Mouse (Mus musculus) heart, embryonic 15.5 days (tissue): ENCODE measurements around the gene Mrps18a. TPM values are rescaled to one million over a fixed set of nuclear protein-coding genes. Genes with fewer than 3 reads are reported as not detected.

Source experiments
- ATAC-seq: fragments of 200-750 bp; cut with Nextera tagmentation; replicated peaks from 2 replicates; pipeline ENCODE4 v1.8.0; 2017; ENCODE audit warnings: low read depth, moderate TSS enrichment; ENCODE audit not compliant: insufficient number of reproducible peaks, insufficient read depth, low FRiP score
- H3K27ac ChIP-seq: fragments of 300-500 bp; sonication (generic); 2 replicates; pipeline ENCODE4 v1.5.1; 2015; ENCODE audit warnings: mild to moderate bottlenecking, inconsistent platforms
- H3K27me3 ChIP-seq: fragments of 300-500 bp; sonication (generic); 2 replicates; pipeline ENCODE4 v1.6.1; 2015; ENCODE audit warnings: inconsistent platforms
- H3K36me3 ChIP-seq: fragments of 300-500 bp; sonication (generic); 2 replicates; pipeline ENCODE4 v1.6.1; 2015; ENCODE audit warnings: mild to moderate bottlenecking, inconsistent platforms
- H3K4me1 ChIP-seq: fragments of 300-500 bp; sonication (generic); replicated peaks from 2 replicates; pipeline ENCODE4 v1.6.1; 2015; ENCODE audit warnings: inconsistent platforms
- H3K4me2 ChIP-seq: fragments of 300-500 bp; sonication (generic); 2 replicates; pipeline ENCODE4 v1.6.1; 2015; ENCODE audit warnings: inconsistent platforms, mild to moderate bottlenecking, moderate library complexity
- H3K4me3 ChIP-seq: fragments of 300-500 bp; sonication (generic); 2 replicates; pipeline ENCODE4 v1.5.1; 2015; ENCODE audit warnings: mild to moderate bottlenecking, inconsistent platforms
- H3K9ac ChIP-seq: fragments of 300-500 bp; sonication (generic); 2 replicates; pipeline ENCODE4 v1.6.1; 2015; ENCODE audit warnings: mild to moderate bottlenecking, inconsistent platforms
- H3K9me3 ChIP-seq: fragments of 300-500 bp; sonication (generic); replicated peaks from 2 replicates; pipeline ENCODE4 v1.6.1; 2016; ENCODE audit warnings: inconsistent platforms
- WGBS: fragments of 180-500 bp; shearing (Covaris S2); methylation state at CpG from one replicate; pipeline ENCODE4 v1.1.7; 2015; ENCODE audit warnings: mixed read lengths; 5-methylcytosine and 5-hydroxymethylcytosine counted together
- polyA plus RNA-seq: library from polyadenylated mRNA; unstranded; fragments of >200 nt; fragmentation: Nextera tagmentation; extraction: Ambion mirVana; gene quantifications from 2 replicates; pipeline ENCODE4 v1.2.1, GENCODE M21; 2015

Gene Mrps18a
- polyA plus RNA-seq, 1 experiment from 2014 or later: 118 TPM

DNA sequence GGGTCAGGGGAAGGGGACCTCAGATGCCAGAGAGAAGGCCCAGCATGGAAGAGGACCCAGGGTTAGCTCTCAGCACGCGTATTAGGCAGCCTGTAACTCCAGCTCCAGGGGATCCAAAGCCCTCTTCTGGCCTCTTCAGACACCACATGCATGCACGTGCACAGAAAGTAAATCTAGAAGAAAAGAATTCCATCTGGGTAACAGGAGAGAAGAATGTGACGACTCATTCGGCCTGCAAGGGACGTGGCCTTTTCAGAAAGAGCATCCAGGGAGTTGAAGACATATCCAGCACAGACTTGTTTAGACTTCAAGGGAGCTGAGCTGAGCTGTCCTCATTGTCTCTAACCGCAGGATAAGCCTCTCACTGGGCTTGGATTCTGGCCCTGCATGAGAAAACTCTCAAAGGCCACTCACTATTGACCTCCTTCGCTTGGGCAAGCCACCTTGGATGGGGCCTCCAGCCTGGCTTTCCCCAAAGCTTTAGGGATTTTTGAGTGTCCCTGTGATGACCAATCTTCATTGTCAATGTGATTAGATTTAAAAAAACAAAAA is 8.1 kb upstream of the Mrps18a start:
- Histone ChIP-seq H3K4me2 (no peak overlapping the region), H3K9ac (no peak overlapping the region), H3K36me3 (no peaks in the 10 kb centered on the region), H3K9me3 (no peaks in the 10 kb centered on the region), H3K27ac (no peak overlapping the region), H3K27me3 (no peaks in the 10 kb centered on the region), H3K4me1 (peaks cover 13% of the 10 kb centered on the region), H3K4me3 (no peak overlapping the region)
- ATAC-seq: no peak
- 62% methylated on average over 8 of the region's 8 CpGs for WGBS

DNA sequence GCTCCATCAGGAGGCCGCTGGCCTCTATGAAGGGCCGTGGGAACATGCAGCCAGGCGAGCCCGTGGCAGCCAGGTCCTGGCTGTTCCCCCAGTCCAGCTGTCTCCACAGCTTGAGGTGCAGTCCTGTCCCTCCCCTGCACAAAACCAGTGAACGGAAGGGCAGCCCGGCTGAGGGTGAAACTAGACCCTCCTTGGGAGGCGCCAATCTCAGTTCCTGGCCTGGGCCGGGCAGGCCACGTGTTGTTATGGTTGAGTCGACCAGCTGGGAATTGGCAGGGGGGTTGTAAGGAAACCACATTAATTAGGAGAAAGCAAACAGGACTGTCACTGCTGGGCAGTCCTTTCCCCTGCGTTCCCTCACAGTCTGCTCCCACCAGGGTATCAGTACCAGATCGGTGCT is 6.3 kb upstream of the Mrps18a start:
- H3K36me3 ChIP-seq: no peaks in the 10 kb centered on the region
- H3K9ac ChIP-seq: no peak overlapping the region
- H3K4me2 ChIP-seq: no peak overlapping the region
- H3K27me3 ChIP-seq: peaks cover 7% of the 10 kb centered on the region; the same call in 1 of the 2 replicates
- WGBS: 22% methylated on average over 12 of the region's 12 CpGs
- H3K9me3 ChIP-seq: no peaks in the 10 kb centered on the region
- peak; percentile 74 for ATAC-seq
- peak overlapping the region; percentile 40; the same call in 1 of the 2 replicates for H3K27ac ChIP-seq
- H3K4me1 ChIP-seq: peaks cover 9% of the 10 kb centered on the region
- no peak overlapping the region for H3K4me3 ChIP-seq

DNA sequence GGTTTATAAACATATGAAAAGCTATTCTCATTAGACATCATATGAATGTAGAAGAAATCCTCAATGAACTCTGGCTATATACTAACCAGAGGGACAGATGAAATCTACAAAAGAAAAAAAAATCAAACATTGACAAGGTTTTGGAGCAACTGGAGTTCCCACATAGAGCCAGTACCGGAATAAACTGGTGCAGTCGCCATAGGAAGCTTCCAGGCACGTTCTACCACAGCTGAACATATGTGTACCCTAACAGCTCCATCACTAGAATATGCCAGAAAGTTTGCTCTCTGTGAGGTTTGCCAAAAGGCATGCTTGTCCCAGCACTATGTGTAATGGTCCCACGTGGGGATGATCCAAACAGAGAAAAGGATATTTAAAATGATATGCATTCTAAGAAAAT is 2.5 kb upstream of the Mrps18a start:
- no peak for ATAC-seq
- 73% methylated on average over 4 of the region's 4 CpGs for WGBS
- Histone ChIP-seq H3K9ac (no peak overlapping the region), H3K27ac (no peak overlapping the region), H3K4me1 (peaks cover 18% of the 10 kb centered on the region), H3K9me3 (no peaks in the 10 kb centered on the region), H3K27me3 (peaks cover 13% of the 10 kb centered on the region), H3K36me3 (no peaks in the 10 kb centered on the region), H3K4me2 (no peak overlapping the region), H3K4me3 (no peak overlapping the region)

DNA sequence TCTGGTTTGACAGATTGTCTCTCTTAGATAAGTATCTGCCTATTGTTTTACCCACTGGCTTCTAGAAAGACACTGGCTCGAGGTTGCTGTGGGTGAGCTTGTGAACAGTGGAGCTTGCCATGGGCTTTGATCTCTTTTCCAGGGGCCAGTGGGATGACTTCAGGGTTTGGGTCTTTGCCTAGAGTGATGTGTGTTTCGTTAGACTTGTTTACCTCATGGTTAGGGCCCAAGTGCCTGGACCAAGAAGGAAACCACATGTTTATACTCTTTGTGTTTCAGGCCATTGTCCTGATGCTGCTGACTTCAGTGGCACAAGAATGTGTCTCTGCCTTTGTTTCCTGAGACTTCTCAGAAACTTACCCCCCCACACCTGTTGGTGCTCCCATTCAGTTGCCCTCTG is 4.7 kb downstream of the Mrps18a start:
- no peaks in the 10 kb centered on the region for H3K27me3 ChIP-seq
- H3K4me1 ChIP-seq: peaks cover 25% of the 10 kb centered on the region
- peaks cover 17% of the 10 kb centered on the region; the same call in 1 of the 2 replicates for H3K36me3 ChIP-seq
- no peak for ATAC-seq
- H3K9ac ChIP-seq: no peak overlapping the region
- WGBS: 50% methylated on average over 2 of the region's 2 CpGs
- H3K27ac ChIP-seq: no peak overlapping the region
- H3K9me3 ChIP-seq: no peaks in the 10 kb centered on the region
- no peak overlapping the region for H3K4me3 ChIP-seq
- H3K4me2 ChIP-seq: no peak overlapping the region

DNA sequence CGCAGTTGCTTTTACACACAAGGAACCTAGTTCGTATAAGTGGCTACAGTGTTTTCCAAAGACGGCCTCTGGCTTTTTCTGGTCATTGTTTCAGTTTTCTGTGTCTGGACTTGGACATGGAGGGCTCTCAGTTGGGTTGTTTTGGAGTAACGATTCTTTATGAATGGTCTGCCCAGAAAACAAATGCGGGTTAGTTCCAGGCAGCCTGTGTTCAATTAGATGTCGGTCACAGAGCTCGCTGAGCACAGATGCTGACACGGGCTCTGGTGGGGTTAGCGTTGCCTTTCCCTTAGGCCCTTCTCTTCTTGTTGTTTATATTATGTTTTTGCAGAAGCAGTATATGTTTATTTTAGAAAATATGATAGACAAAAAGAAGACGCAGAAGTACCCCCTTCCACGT is 5.4 kb downstream of the Mrps18a start:
- Histone ChIP-seq H3K27me3 (no peaks in the 10 kb centered on the region), H3K4me2 (no peak overlapping the region), H3K4me3 (no peak overlapping the region), H3K9me3 (no peaks in the 10 kb centered on the region), H3K4me1 (peaks cover 25% of the 10 kb centered on the region), H3K27ac (no peak overlapping the region), H3K9ac (no peak overlapping the region), H3K36me3 (peaks cover 18% of the 10 kb centered on the region; the same call in 1 of the 2 replicates)
- WGBS: 83% methylated on average over 11 of the region's 11 CpGs
- no peak for ATAC-seq

DNA sequence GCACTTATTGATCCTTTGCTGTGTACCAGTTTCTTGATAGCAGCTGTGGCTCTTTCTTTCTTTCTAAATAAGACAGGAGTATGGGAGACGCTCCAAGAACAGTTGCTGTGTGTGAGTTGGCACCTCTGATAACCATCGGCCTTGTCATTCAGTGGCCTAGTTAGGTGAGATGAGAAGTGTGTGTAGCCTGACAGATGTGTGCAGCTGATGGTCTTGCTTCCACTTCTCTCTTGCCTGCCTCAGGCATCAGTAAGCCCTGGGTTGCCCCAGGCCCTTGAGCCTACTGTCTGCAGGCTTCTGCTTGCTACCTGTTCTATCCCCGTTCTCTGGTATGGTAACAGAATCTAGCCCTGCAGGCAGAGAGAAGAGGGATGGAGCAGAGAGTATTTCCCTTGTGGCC is 6.1 kb downstream of the Mrps18a start:
- Histone ChIP-seq H3K27me3 (no peaks in the 10 kb centered on the region), H3K9me3 (no peaks in the 10 kb centered on the region), H3K4me3 (no peak overlapping the region), H3K27ac (no peak overlapping the region), H3K4me2 (no peak overlapping the region), H3K4me1 (peaks cover 19% of the 10 kb centered on the region), H3K9ac (no peak overlapping the region), H3K36me3 (peaks cover 18% of the 10 kb centered on the region; the same call in 1 of the 2 replicates)
- ATAC-seq: no peak
- 74% methylated on average over 3 of the region's 3 CpGs for WGBS

DNA sequence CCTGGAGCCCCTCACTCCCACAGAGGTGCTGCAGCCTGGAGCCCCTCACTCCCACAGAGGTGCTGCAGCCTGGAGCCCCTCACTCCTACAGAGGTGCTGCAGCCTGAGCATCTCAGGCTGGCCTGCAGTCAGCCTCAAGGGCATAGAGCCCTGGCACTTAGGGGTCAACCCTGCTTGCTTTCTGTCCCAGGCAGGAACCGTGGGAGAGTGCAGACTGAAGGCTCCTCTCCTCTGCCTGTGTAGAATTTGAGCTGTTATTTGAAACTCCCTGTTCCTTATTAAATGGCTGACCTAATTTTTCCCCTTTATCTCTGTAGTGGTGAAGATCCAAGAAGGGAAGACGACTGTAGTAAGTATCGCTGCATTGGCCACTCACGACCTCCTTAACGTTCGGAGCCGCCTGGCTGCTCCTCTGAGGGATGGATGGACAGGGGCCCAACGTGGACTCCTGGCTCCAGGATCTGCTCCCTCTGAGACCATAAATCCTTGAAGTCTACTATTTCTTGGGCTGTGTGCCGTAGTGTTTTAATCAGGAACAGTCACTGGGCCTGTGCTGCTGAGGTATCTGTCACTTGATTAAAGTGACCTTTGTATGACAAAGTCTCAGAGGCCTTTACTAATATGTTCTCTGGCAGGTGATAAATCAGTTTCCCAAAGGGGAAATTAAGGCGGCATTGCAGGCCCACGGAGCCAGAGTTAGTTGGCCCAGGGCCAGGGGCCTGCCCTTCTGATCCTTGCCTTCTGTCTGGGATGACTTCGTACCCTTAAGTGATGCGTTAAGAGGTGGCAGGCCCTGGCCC is 7.0 kb downstream of the Mrps18a start:
- Histone ChIP-seq H3K36me3 (peaks cover 21% of the 10 kb centered on the region), H3K4me2 (no peak overlapping the region), H3K9ac (no peak overlapping the region), H3K27me3 (no peaks in the 10 kb centered on the region), H3K4me1 (peaks cover 18% of the 10 kb centered on the region), H3K9me3 (no peaks in the 10 kb centered on the region), H3K27ac (no peak overlapping the region), H3K4me3 (no peak overlapping the region)
- 0 out of 2 replicates have a peak, but pooled peaks have one; percentile 35 for ATAC-seq
- whole genome bisulfite sequencing: 65% methylated on average over 13 of the region's 13 CpGs

DNA sequence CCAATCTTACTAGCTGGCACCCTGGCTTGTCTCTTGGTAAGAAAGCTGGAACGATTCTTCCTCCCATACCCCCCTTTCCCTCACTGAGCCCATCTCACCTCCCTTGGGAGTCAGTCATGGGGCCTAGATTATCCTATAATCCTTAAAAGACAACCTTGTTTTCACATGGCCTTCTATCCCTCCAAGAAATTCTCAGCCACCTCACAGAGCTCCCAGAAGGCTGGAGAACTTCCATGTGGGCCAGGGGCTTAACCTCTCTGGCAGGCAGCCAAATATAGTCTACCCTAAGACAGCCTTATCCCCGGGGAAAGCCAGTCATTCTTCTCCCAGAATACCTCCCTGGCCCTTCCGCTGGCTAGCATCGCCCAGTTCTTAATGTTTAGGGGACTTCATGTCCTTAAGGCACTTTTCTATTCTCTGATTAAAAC is 7.7 kb downstream of the Mrps18a start:
- H3K4me3 ChIP-seq: no peak overlapping the region
- no peak for ATAC-seq
- H3K27me3 ChIP-seq: no peaks in the 10 kb centered on the region
- 56% methylated on average over 4 of the region's 4 CpGs for WGBS
- H3K4me1 ChIP-seq: peaks cover 21% of the 10 kb centered on the region
- no peak overlapping the region for H3K27ac ChIP-seq
- no peak overlapping the region for H3K9ac ChIP-seq
- no peaks in the 10 kb centered on the region for H3K9me3 ChIP-seq
- no peak overlapping the region for H3K4me2 ChIP-seq
- peaks cover 25% of the 10 kb centered on the region for H3K36me3 ChIP-seq

DNA sequence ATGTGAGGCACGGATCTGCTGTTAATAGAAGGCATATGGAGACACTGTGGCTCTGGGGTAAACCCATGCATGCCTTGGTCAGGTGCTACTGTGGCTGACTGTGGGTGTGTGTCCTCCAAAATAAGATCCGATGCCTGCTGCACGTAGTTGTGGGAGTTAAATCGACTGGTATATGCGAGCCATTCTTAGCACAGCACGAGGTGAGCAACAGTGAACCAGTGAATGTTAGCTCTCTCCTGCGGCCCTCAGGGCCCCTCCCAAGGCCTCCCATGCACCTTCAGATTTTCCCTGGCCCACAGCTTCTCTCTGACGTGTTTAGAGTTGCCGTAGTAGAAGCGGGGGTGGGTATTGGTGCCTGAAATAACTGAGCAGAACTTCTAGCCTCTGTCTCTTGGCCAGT is 8.9 kb downstream of the Mrps18a start:
- Histone ChIP-seq H3K4me3 (no peak overlapping the region), H3K36me3 (peaks cover 36% of the 10 kb centered on the region), H3K9me3 (no peaks in the 10 kb centered on the region), H3K4me1 (peaks cover 20% of the 10 kb centered on the region), H3K27ac (no peak overlapping the region), H3K9ac (no peak overlapping the region), H3K4me2 (no peak overlapping the region), H3K27me3 (no peaks in the 10 kb centered on the region)
- ATAC-seq: no peak
- 81% methylated on average over 10 of the region's 10 CpGs for WGBS

DNA sequence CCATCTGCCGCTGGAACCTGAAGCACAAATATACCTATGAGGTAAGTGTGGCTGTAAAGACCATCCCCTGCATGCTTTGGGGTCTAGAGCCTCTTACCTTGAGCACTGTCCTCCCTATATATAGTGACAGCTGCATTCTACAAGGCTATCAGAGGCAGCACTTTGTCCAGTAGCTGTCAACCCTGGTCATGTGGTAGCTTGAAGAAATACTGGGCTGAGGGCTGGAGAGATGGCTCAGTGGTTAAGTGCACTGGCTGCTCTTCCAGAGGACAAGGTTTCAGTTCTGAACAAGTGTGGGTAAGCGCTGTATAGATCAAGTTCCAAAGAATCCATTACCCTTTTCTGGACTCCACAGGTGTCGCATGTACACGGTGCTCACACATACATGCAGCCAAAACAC is 12.0 kb downstream of the Mrps18a start:
- 94% methylated on average over 4 of the region's 4 CpGs for WGBS
- no peak for ATAC-seq
- H3K4me1 ChIP-seq: peaks cover 13% of the 10 kb centered on the region
- H3K27ac ChIP-seq: no peak overlapping the region
- no peaks in the 10 kb centered on the region for H3K27me3 ChIP-seq
- H3K4me3 ChIP-seq: no peak overlapping the region
- no peak overlapping the region for H3K9ac ChIP-seq
- peaks cover 62% of the 10 kb centered on the region for H3K36me3 ChIP-seq
- H3K9me3 ChIP-seq: no peaks in the 10 kb centered on the region
- no peak overlapping the region for H3K4me2 ChIP-seq

DNA sequence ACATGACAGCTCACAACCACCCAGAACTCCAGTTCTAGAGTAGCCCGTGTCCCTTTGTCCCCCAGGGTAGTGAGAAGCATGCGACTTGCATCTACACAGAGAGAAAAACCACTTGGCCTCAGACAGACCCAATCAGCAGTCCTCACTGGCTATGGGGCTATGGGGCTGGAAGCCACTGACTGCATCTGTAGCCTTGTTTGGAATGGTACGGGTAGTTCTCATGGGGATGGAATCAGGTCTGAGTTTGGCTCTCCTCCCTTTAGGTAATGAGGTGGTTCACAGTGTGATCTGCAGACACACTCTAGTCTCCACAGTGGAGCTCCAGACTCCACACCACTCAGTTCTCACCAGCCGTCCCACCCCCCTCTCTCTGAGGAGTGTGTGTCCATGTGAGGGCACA is 12.5 kb downstream of the Mrps18a start:
- Histone ChIP-seq H3K36me3 (peaks cover 62% of the 10 kb centered on the region), H3K4me3 (no peak overlapping the region), H3K4me1 (peaks cover 8% of the 10 kb centered on the region), H3K9ac (no peak overlapping the region), H3K27ac (0 out of 2 replicates have a peak overlapping the region, but pooled peaks have one; percentile 29), H3K4me2 (no peak overlapping the region), H3K9me3 (no peaks in the 10 kb centered on the region), H3K27me3 (no peaks in the 10 kb centered on the region)
- 90% methylated on average over 4 of the region's 4 CpGs for WGBS
- no peak for ATAC-seq
